Mouse (Mus musculus): Measurements from ENCODE around the gene Ppfibp2.

The Ppfibp2 gene

GRCm38 (mm10) chr7:107779611-107780010 is 184.6 kb downstream of the Ppfibp2 start:
- DNase-seq, result no peak

GRCm38 (mm10) chr7:107787977-107788620 is 193.1 kb downstream of the Ppfibp2 start:
- DNase-seq, result no peak

GRCm38 (mm10) chr7:107796500-107796899 is 201.5 kb downstream of the Ppfibp2 start:
- no peak for DNase-seq

Measured in cerebellum, adult 8-10 months (tissue).